Mouse (Mus musculus): Measurements from ENCODE around the gene Metap1. TPM values are rescaled to one million over a fixed set of nuclear protein-coding genes. Genes with fewer than 3 reads are reported as not detected.

Gene Metap1
- total and polyA plus RNA-seq, 3 experiments: 57.4 to 96.3 (median 71.0) TPM

GRCm38 (mm10) chr3:138410211-138410610 is 79.1 kb downstream of the Metap1 start:
- Histone ChIP-seq H3K27ac (ENCODE audit: control insufficient read depth, low read depth, low read length) (no peak overlapping the region), H3K27me3 (ENCODE audit: control insufficient read depth in 1 of 2, insufficient read depth in 2 of 2, low read length in 2 of 2) (peaks cover 6 to 13% of the 10 kb centered on the region in 2 experiments), H3K9me3 (replicated peaks; ENCODE audit: insufficient read depth, low read length) (no peaks in the 10 kb centered on the region), H3K9ac (ENCODE audit: control insufficient read depth, low read depth, low read length, poor library complexity, severe bottlenecking) (no peak overlapping the region), H3K4me1 (ENCODE audit: control insufficient read depth in 1 of 2, insufficient read depth in 2 of 2, low read length in 2 of 2) (no peaks in the 10 kb centered on the region), H3K4me3 (ENCODE audit: control insufficient read depth in 1 of 2, insufficient read depth in 1 of 2, low read depth in 2 of 2, low read length in 2 of 2) (no peak overlapping the region), H3K36me3 (ENCODE audit: control insufficient read depth in 1 of 2, insufficient read depth in 2 of 2, low read length in 2 of 2) (no peaks in the 10 kb centered on the region), H3K79me2 (ENCODE audit: control insufficient read depth, insufficient read depth, low read length, poor library complexity) (no peaks in the 10 kb centered on the region)
- no peak for DNase-seq (ENCODE audit: low read depth, low spot score)
- TF ChIP-seq HCFC1 (IDR thresholded peaks at IDR 0.05; ENCODE audit: low read depth, low read length): no peak
- no peak for TF ChIP-seq UBTF (IDR thresholded peaks at IDR 0.05; ENCODE audit: borderline replicate concordance, insufficient read depth, low read depth, low read length)
- TF ChIP-seq MEF2A (IDR thresholded peaks at IDR 0.05; ENCODE audit: extremely low read depth, insufficient replicate concordance, low read depth, low read length, poor library complexity, severe bottlenecking): no peak
- no peak for TF ChIP-seq POLR2AphosphoS5 (IDR thresholded peaks at IDR 0.05; ENCODE audit: borderline replicate concordance, low read depth, low read length)

GRCm38 (mm10) chr3:138409585-138409984 is 79.7 kb downstream of the Metap1 start:
- Histone ChIP-seq H3K79me2 (ENCODE audit: control insufficient read depth, insufficient read depth, low read length, poor library complexity) (no peaks in the 10 kb centered on the region), H3K27ac (ENCODE audit: control insufficient read depth, low read depth, low read length) (no peak overlapping the region), H3K4me1 (ENCODE audit: control insufficient read depth in 1 of 2, insufficient read depth in 2 of 2, low read length in 2 of 2) (no peaks in the 10 kb centered on the region), H3K4me3 (ENCODE audit: control insufficient read depth in 1 of 2, insufficient read depth in 1 of 2, low read depth in 2 of 2, low read length in 2 of 2) (no peak overlapping the region), H3K9me3 (replicated peaks; ENCODE audit: insufficient read depth, low read length) (no peaks in the 10 kb centered on the region), H3K36me3 (ENCODE audit: control insufficient read depth in 1 of 2, insufficient read depth in 2 of 2, low read length in 2 of 2) (no peaks in the 10 kb centered on the region), H3K27me3 (ENCODE audit: control insufficient read depth in 1 of 2, insufficient read depth in 2 of 2, low read length in 2 of 2) (peaks cover 6 to 13% of the 10 kb centered on the region in 2 experiments), H3K9ac (ENCODE audit: control insufficient read depth, low read depth, low read length, poor library complexity, severe bottlenecking) (no peak overlapping the region)
- no peak for DNase-seq (ENCODE audit: low read depth, low spot score)
- TF ChIP-seq TCF12 (IDR thresholded peaks at IDR 0.05; ENCODE audit: low read depth, low read length) (no peak), UBTF (IDR thresholded peaks at IDR 0.05; ENCODE audit: borderline replicate concordance, insufficient read depth, low read depth, low read length) (no peak), USF1 (IDR thresholded peaks at IDR 0.05; ENCODE audit: low read depth, low read length) (no peak), KAT2A (conservative IDR thresholded peaks at IDR 0.05; ENCODE audit: low read depth, low read length) (no peak)

Other genes starting within 250 kb of the Metap1 start
- 0.15 and 0.23 TPM in 2 replicates for gene Adh1, start 228.5 kb downstream of the Metap1 start, total RNA-seq (2012; rRNA removed)
- not detected for gene Adh1, start 228.5 kb downstream of the Metap1 start, polyA plus RNA-seq (2012; ENCODE audit: insufficient read depth in 1 of 2, insufficient read length in 2 of 2, low read depth in 1 of 2, low replicate concordance in 2 of 2, missing spikeins in 1 of 2)
- 0.10 TPM in 1 of 2 replicates, not detected in the other for gene Adh6a, start 176.2 kb downstream of the Metap1 start, total RNA-seq (2012; rRNA removed)
- gene Adh6a, start 176.2 kb downstream of the Metap1 start, polyA plus RNA-seq (2012; ENCODE audit: insufficient read depth in 1 of 2, insufficient read length in 2 of 2, low read depth in 1 of 2, low replicate concordance in 2 of 2, missing spikeins in 1 of 2): 1 to 10 TPM in 1 of 2 experiments, not detected in 1; 1.5 TPM
- not detected in 2 replicates for gene Adh6b, start 147.7 kb downstream of the Metap1 start, total RNA-seq (2012; rRNA removed)
- gene Adh6b, start 147.7 kb downstream of the Metap1 start, polyA plus RNA-seq (2012; ENCODE audit: insufficient read depth in 1 of 2, insufficient read length in 2 of 2, low read depth in 1 of 2, low replicate concordance in 2 of 2, missing spikeins in 1 of 2): not detected
- gene Adh4, start 74.0 kb downstream of the Metap1 start, total RNA-seq (2012; rRNA removed): not detected in 2 replicates
- not detected for gene Adh4, start 74.0 kb downstream of the Metap1 start, polyA plus RNA-seq (2012; ENCODE audit: insufficient read depth in 1 of 2, insufficient read length in 2 of 2, low read depth in 1 of 2, low replicate concordance in 2 of 2, missing spikeins in 1 of 2)
- gene Adh5, start 46.4 kb downstream of the Metap1 start, total RNA-seq (2012; rRNA removed): 127 and 128 TPM in 2 replicates
- gene Adh5, start 46.4 kb downstream of the Metap1 start, polyA plus RNA-seq (2012; ENCODE audit: insufficient read depth in 1 of 2, insufficient read length in 2 of 2, low read depth in 1 of 2, low replicate concordance in 2 of 2, missing spikeins in 1 of 2): 100 to 1,000 TPM; 187 to 351 TPM
- 363 and 364 TPM in 2 replicates for gene Eif4e, start 36.7 kb upstream of the Metap1 start, total RNA-seq (2012; rRNA removed)
- 100 to 1,000 TPM in 1 of 2 experiments, 10 to 100 TPM in 1; 83.5 to 490 TPM for gene Eif4e, start 36.7 kb upstream of the Metap1 start, polyA plus RNA-seq (2012; ENCODE audit: insufficient read depth in 1 of 2, insufficient read length in 2 of 2, low read depth in 1 of 2, low replicate concordance in 2 of 2, missing spikeins in 1 of 2)

Measured in MEL (cell line).